ENCODE assay signal across 8 mouse cellular contexts in genomic region chr8:105345061-105345975, GRCm38 (mm10). TPM values are rescaled to one million over a fixed set of nuclear protein-coding genes. Genes with fewer than 3 reads are reported as not detected.
DNase-seq lines count a peak whose midpoint lies in the region; ATAC-seq and TF ChIP-seq lines count a peak whose summit lies in the region.

No protein-coding gene starts in this region.

- H3K27ac ChIP-seq in kidney, adult 2 months (ENCODE audit: insufficient read depth, low read depth, low read length): peak overlapping the region; percentile 66
- H3K27ac ChIP-seq in bone marrow macrophage, adult 2 months (ENCODE audit: insufficient read depth, low read depth, low read length): peak overlapping the region; percentile 67
- no peak overlapping the region; the same call in 1 of the 2 replicates for H3K27ac ChIP-seq in kidney, embryonic 16.5 days (ENCODE audit: low read length)

- no peak for TF ChIP-seq POLR2A in kidney, adult 2 months (IDR thresholded peaks at IDR 0.05; ENCODE audit: low read depth, low read length)
- TF ChIP-seq POLR2A in bone marrow macrophage, adult 2 months (IDR thresholded peaks at IDR 0.05; ENCODE audit: borderline replicate concordance, low read depth, low read length): no peak

- WGBS in kidney, adult 2 months: 48% methylated on average over 7 of the region's 7 CpGs
- WGBS in kidney, embryonic 16.5 days: 34% methylated on average over 7 of the region's 7 CpGs

- TF ChIP-seq CTCF in kidney, adult 2 months (conservative IDR thresholded peaks at IDR 0.05; ENCODE audit: insufficient read depth, insufficient read length, low read depth, low read length): no peak
- TF ChIP-seq CTCF in bone marrow macrophage, adult 2 months (IDR thresholded peaks at IDR 0.05; ENCODE audit: low read depth, low read length): no peak

- no peaks in the 10 kb centered on the region for H3K36me3 ChIP-seq in kidney, adult 2 months (ENCODE audit: control insufficient read depth, insufficient read depth, low read length)
- no peaks in the 10 kb centered on the region for H3K36me3 ChIP-seq in kidney, embryonic 16.5 days (ENCODE audit: insufficient read depth, low read length)

- H3K4me3 ChIP-seq in kidney, adult 2 months (ENCODE audit: insufficient read depth, low read depth, low read length): no peak overlapping the region
- H3K4me3 ChIP-seq in bone marrow macrophage, adult 2 months (ENCODE audit: insufficient read depth, low read length): peak overlapping the region; percentile 13
- no peak overlapping the region for H3K4me3 ChIP-seq in kidney, embryonic 16.5 days (ENCODE audit: low read length)

- no peaks in the 10 kb centered on the region for H3K27me3 ChIP-seq in kidney, adult 2 months (replicated peaks; ENCODE audit: control insufficient read depth, insufficient read depth, low read length)
- peaks cover 2% of the 10 kb centered on the region; the same call in 1 of the 2 replicates for H3K27me3 ChIP-seq in kidney, embryonic 16.5 days (ENCODE audit: insufficient read depth, low read length)

- peak overlapping the region; percentile 98 for H3K4me2 ChIP-seq in kidney, embryonic 16.5 days (replicated peaks; ENCODE audit: low read depth, low read length)

- H3K9me3 ChIP-seq in kidney, embryonic 16.5 days (ENCODE audit: low read length): no peaks in the 10 kb centered on the region

- ATAC-seq in kidney, embryonic 16.5 days (ENCODE audit: low FRiP score, low TSS enrichment): no peak
- peak; percentile 53 for ATAC-seq in megakaryocyte, adult 5-6 weeks (ENCODE audit: poor library complexity, severe bottlenecking)

- no peaks in the 10 kb centered on the region; the same call in 1 of the 2 replicates for H3K4me1 ChIP-seq in kidney, adult 2 months (ENCODE audit: control insufficient read depth, insufficient read depth, low read length)
- H3K4me1 ChIP-seq in bone marrow macrophage, adult 2 months (ENCODE audit: control insufficient read depth, insufficient read depth, low read length): peaks cover 36% of the 10 kb centered on the region
- peaks cover 48% of the 10 kb centered on the region for H3K4me1 ChIP-seq in kidney, embryonic 16.5 days (ENCODE audit: insufficient read depth, low read length)

- H3K9ac ChIP-seq in kidney, embryonic 16.5 days (replicated peaks; ENCODE audit: low read length): no peak overlapping the region

- peak; percentile 66 for DNase-seq in kidney, adult 2 months
- no peak for DNase-seq in kidney, adult 8-10 months
- no peak for DNase-seq in cerebellum, adult 8-10 months
- no peak for DNase-seq in left cerebral cortex, adult 18-20 months (ENCODE audit: low spot score in 2 of 2)
- DNase-seq in layer of hippocampus, postnatal 10 days (ENCODE audit: low spot score in 2 of 2): no peak

RNA-seq across cellular contexts. Expression of gene Fhod1, which starts 2.4 kb away (rescaled TPM):
- polyA plus RNA-seq in kidney, adult 2 months (2012; rRNA removed): 18.2 and 20.0 TPM in 2 replicates
- 16.5 and 18.0 TPM in 2 replicates for polyA plus RNA-seq in bone marrow macrophage, adult 2 months (2012; ENCODE audit: insufficient read depth, insufficient read length, missing spikeins)
- 3.7 and 4.6 TPM in 2 replicates for polyA plus RNA-seq in kidney, embryonic 16.5 days (2015; fragmentation: Nextera tagmentation; extraction: Ambion mirVana)
- 10.9 and 12.6 TPM in 2 replicates for total RNA-seq in megakaryocyte, adult 5-6 weeks (2015)
- total RNA-seq in megakaryocyte, adult 5-6 weeks (2017): 5.1 and 7.2 TPM in 2 replicates
- 1 to 10 TPM; 3.1 to 3.3 TPM for total RNA-seq in left cerebral cortex, adult 18-20 months (2021)
- 1 to 10 TPM; 3.3 to 3.6 TPM for total RNA-seq in layer of hippocampus, postnatal 10 days (2021)

RNA-seq across cellular contexts. Expression of gene Slc9a5, which starts 3.3 kb away (rescaled TPM):
- polyA plus RNA-seq in kidney, adult 2 months (2012; rRNA removed): 1.9 and 2.5 TPM in 2 replicates
- polyA plus RNA-seq in bone marrow macrophage, adult 2 months (2012; ENCODE audit: insufficient read depth, insufficient read length, missing spikeins): 4.9 and 5.0 TPM in 2 replicates
- 2.5 and 3.1 TPM in 2 replicates for polyA plus RNA-seq in kidney, embryonic 16.5 days (2015; fragmentation: Nextera tagmentation; extraction: Ambion mirVana)
- total RNA-seq in megakaryocyte, adult 5-6 weeks (2015): 0.56 and 0.87 TPM in 2 replicates
- 0.73 and 0.77 TPM in 2 replicates for total RNA-seq in megakaryocyte, adult 5-6 weeks (2017)
- 10 to 100 TPM; 31.1 to 35.6 TPM for total RNA-seq in left cerebral cortex, adult 18-20 months (2021)
- 10 to 100 TPM; 11.6 to 13.6 TPM for total RNA-seq in layer of hippocampus, postnatal 10 days (2021)

RNA-seq across cellular contexts. Expression of gene Tmem208, which starts 19.2 kb away (rescaled TPM):
- 113 and 116 TPM in 2 replicates for polyA plus RNA-seq in kidney, adult 2 months (2012; rRNA removed)
- polyA plus RNA-seq in bone marrow macrophage, adult 2 months (2012; ENCODE audit: insufficient read depth, insufficient read length, missing spikeins): 51.2 and 56.6 TPM in 2 replicates
- polyA plus RNA-seq in kidney, embryonic 16.5 days (2015; fragmentation: Nextera tagmentation; extraction: Ambion mirVana): 120 and 136 TPM in 2 replicates
- 65.7 and 72.3 TPM in 2 replicates for total RNA-seq in megakaryocyte, adult 5-6 weeks (2015)
- total RNA-seq in megakaryocyte, adult 5-6 weeks (2017): 33.0 and 40.9 TPM in 2 replicates
- total RNA-seq in left cerebral cortex, adult 18-20 months (2021): 10 to 100 TPM; 37.1 to 37.4 TPM
- total RNA-seq in layer of hippocampus, postnatal 10 days (2021): 10 to 100 TPM; 43.4 to 46.6 TPM

RNA-seq across cellular contexts. Expression of gene Lrrc29, which starts 19.2 kb away (rescaled TPM):
- 11.0 and 14.1 TPM in 2 replicates for polyA plus RNA-seq in kidney, adult 2 months (2012; rRNA removed)
- 3.1 and 3.2 TPM in 2 replicates for polyA plus RNA-seq in bone marrow macrophage, adult 2 months (2012; ENCODE audit: insufficient read depth, insufficient read length, missing spikeins)
- polyA plus RNA-seq in kidney, embryonic 16.5 days (2015; fragmentation: Nextera tagmentation; extraction: Ambion mirVana): 2.2 and 2.4 TPM in 2 replicates
- 0.89 and 1.8 TPM in 2 replicates for total RNA-seq in megakaryocyte, adult 5-6 weeks (2015)
- 1.7 and 3.1 TPM in 2 replicates for total RNA-seq in megakaryocyte, adult 5-6 weeks (2017)
- 1 to 10 TPM; 4.5 to 4.8 TPM for total RNA-seq in left cerebral cortex, adult 18-20 months (2021)
- 1 to 10 TPM; 4.9 to 6.7 TPM for total RNA-seq in layer of hippocampus, postnatal 10 days (2021)

RNA-seq across cellular contexts. Expression of gene Plekhg4, which starts 27.8 kb away (rescaled TPM):
- polyA plus RNA-seq in kidney, adult 2 months (2012; rRNA removed): 0.14 and 0.18 TPM in 2 replicates
- 0.24 TPM in 1 of 2 replicates, not detected in the other for polyA plus RNA-seq in bone marrow macrophage, adult 2 months (2012; ENCODE audit: insufficient read depth, insufficient read length, missing spikeins)
- polyA plus RNA-seq in kidney, embryonic 16.5 days (2015; fragmentation: Nextera tagmentation; extraction: Ambion mirVana): 0.32 and 0.37 TPM in 2 replicates
- total RNA-seq in megakaryocyte, adult 5-6 weeks (2015): 0.22 TPM in 1 of 2 replicates, not detected in the other
- 0.11 and 0.16 TPM in 2 replicates for total RNA-seq in megakaryocyte, adult 5-6 weeks (2017)
- total RNA-seq in left cerebral cortex, adult 18-20 months (2021): 1 to 10 TPM; 2.1 to 2.2 TPM
- total RNA-seq in layer of hippocampus, postnatal 10 days (2021): 1 to 10 TPM; 1.8 to 1.9 TPM

Comparison
In these comparisons a context has a peak if more than half of its experiments do, and no peak if none do; other contexts are left out.
1. RNA of gene Slc9a5, which starts 3.3 kb away (total RNA-seq): 31.1 to 35.6 TPM in left cerebral cortex, adult 18-20 months and 11.6 to 13.6 TPM in layer of hippocampus, postnatal 10 days; 0.56 to 0.87 TPM in megakaryocyte, adult 5-6 weeks; every median in the first group is over 4 times any median in the second.